In the genomic region with DNA sequence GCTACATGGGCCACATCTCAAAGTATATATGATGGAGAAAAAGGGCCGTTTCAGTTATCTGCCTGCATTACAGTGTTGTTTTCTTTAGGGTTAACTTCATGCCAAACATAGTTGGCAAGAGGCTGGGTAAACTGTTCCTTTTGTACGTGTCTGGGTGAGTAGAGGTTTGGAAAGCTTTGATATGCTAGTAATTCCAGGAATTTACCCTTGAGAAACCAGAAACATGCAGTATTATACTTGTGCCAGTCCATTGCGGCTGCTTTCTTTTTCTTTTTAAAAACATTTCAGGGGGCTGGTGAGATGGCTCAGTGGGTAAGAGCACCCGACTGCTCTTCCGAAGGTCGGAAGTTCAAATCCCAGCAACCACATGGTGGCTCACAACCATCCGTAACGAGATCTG, we compare ENCODE assay signal across 10 mouse cellular contexts. TPM values are rescaled to one million over a fixed set of nuclear protein-coding genes. Genes with fewer than 3 reads are reported as not detected.
DNase-seq lines count a peak whose midpoint lies in the region; ATAC-seq and TF ChIP-seq lines count a peak whose summit lies in the region.
"Had no signal": no experiment of that assay in that cellular context is flagged by ENCODE, and none has a peak within 500 bp of the region (broad histone marks: within the 10 kb centered on the region; RNA-seq: fewer than 3 reads in every experiment).

No protein-coding gene starts in this region.

- 0 out of 2 replicates have a peak overlapping the region, but pooled peaks have one; percentile 68 for H3K27ac ChIP-seq in heart, embryonic 12.5 days (ENCODE audit: poor library complexity, severe bottlenecking)
- H3K27ac ChIP-seq in forebrain, embryonic 14.5 days (ENCODE audit: low read depth, low read length): no peak overlapping the region
- no peak overlapping the region for H3K27ac ChIP-seq in liver, postnatal 0 days (ENCODE audit: low read depth)

- no peak for ATAC-seq in heart, embryonic 12.5 days (ENCODE audit: insufficient number of reproducible peaks, low FRiP score)
- ATAC-seq in forebrain, embryonic 14.5 days: no peak
- ATAC-seq in liver, postnatal 0 days: no peak

- TF ChIP-seq EP300 in liver, postnatal 0 days (IDR thresholded peaks at IDR 0.05; ENCODE audit: low read depth): no peak

- peaks cover 31% of the 10 kb centered on the region for H3K27me3 ChIP-seq in heart, embryonic 12.5 days (replicated peaks)
- H3K27me3 ChIP-seq in forebrain, embryonic 14.5 days (replicated peaks; ENCODE audit: control insufficient read depth, insufficient read depth, low read length): no peaks in the 10 kb centered on the region
- no peaks in the 10 kb centered on the region for H3K27me3 ChIP-seq in liver, postnatal 0 days (ENCODE audit: insufficient read depth, low read length)

- peaks cover 25% of the 10 kb centered on the region for H3K36me3 ChIP-seq in heart, embryonic 12.5 days
- H3K36me3 ChIP-seq in forebrain, embryonic 14.5 days (ENCODE audit: control insufficient read depth, insufficient read depth, low read length): peaks cover 23% of the 10 kb centered on the region
- H3K36me3 ChIP-seq in liver, postnatal 0 days (replicated peaks; ENCODE audit: insufficient read depth, low read length): no peaks in the 10 kb centered on the region

- 53% methylated on average over 8 of the region's 8 CpGs for WGBS in heart, embryonic 12.5 days
- 72% methylated on average over 6 of the region's 8 CpGs for whole genome bisulfite sequencing in forebrain, embryonic 14.5 days
- WGBS in liver, postnatal 0 days (ENCODE audit: insufficient replicate concordance): 67% methylated on average over 6 of the region's 8 CpGs

- H3K9me3 ChIP-seq in heart, embryonic 12.5 days (replicated peaks): no peaks in the 10 kb centered on the region; the same call in 1 of the 2 replicates
- no peaks in the 10 kb centered on the region for H3K9me3 ChIP-seq in forebrain, embryonic 14.5 days (replicated peaks; ENCODE audit: control insufficient read depth, low read length)
- H3K9me3 ChIP-seq in liver, postnatal 0 days (ENCODE audit: low read length): no peaks in the 10 kb centered on the region

- peak overlapping the region; percentile 73 for H3K4me2 ChIP-seq in heart, embryonic 12.5 days
- peak overlapping the region; percentile 69 for H3K4me2 ChIP-seq in forebrain, embryonic 14.5 days (ENCODE audit: low read length)
- peak overlapping the region; percentile 78; the same call in 1 of the 2 replicates for H3K4me2 ChIP-seq in liver, postnatal 0 days (ENCODE audit: low read depth, low read length)

- peaks cover 28% of the 10 kb centered on the region for H3K4me1 ChIP-seq in heart, embryonic 12.5 days (replicated peaks)
- peaks cover 10% of the 10 kb centered on the region for H3K4me1 ChIP-seq in forebrain, embryonic 14.5 days (ENCODE audit: control insufficient read depth, insufficient read depth, low read length)
- H3K4me1 ChIP-seq in liver, postnatal 0 days (ENCODE audit: insufficient read depth): peaks cover 14% of the 10 kb centered on the region; the same call in 1 of the 2 replicates

- H3K9ac ChIP-seq in heart, embryonic 12.5 days: peak overlapping the region; percentile 79; the same call in 1 of the 2 replicates
- H3K9ac ChIP-seq in forebrain, embryonic 14.5 days (ENCODE audit: low read length): peak overlapping the region; percentile 93; the same call in 1 of the 2 replicates
- H3K9ac ChIP-seq in liver, postnatal 0 days (replicated peaks): no peak overlapping the region; the same call in 1 of the 2 replicates

- 0 out of 2 replicates have a peak overlapping the region, but pooled peaks have one; percentile 60 for H3K4me3 ChIP-seq in heart, embryonic 12.5 days
- H3K4me3 ChIP-seq in forebrain, embryonic 14.5 days (ENCODE audit: low read depth, low read length): peak overlapping the region; percentile 80
- no peak overlapping the region for H3K4me3 ChIP-seq in liver, postnatal 0 days (ENCODE audit: low read depth, low read length)

- intact Hi-C loops in left cerebral cortex, postnatal 25 days (cut with DNase I): loop anchor here (2.0 kb wide), 2 partner anchors 18 to 54 kb away; a partner anchor contains a TSS

- DNase-seq in heart, adult 11 months: no peak
- peak; percentile 65 for DNase-seq in 3134 (ENCODE audit: extremely low read depth, insufficient read length, low spot score)
- no peak for DNase-seq in forebrain, embryonic 14.5 days (ENCODE audit: low spot score)
- DNase-seq in liver, postnatal 0 days: no peak
- no peak for DNase-seq in embryo, embryonic 10.5 days (ENCODE audit: low spot score)
- no peak for DNase-seq in left cerebral cortex, postnatal 25 days (ENCODE audit: low spot score in 2 of 2)
- no peak for DNase-seq in cerebellum, postnatal 14 days
- DNase-seq: adrenal gland, postnatal 25 days; kidney, postnatal 36 days had no signal

- TF ChIP-seq CTCF in liver, postnatal 0 days (IDR thresholded peaks at IDR 0.05; ENCODE audit: low read depth): no peak

RNA-seq across cellular contexts. Expression of a gene that starts 1.0 kb away (rescaled TPM):
- polyA plus RNA-seq in heart, embryonic 12.5 days (2016; fragmentation: Nextera tagmentation; extraction: Ambion mirVana): 26.0 and 29.3 TPM in 2 replicates
- polyA plus RNA-seq in forebrain, embryonic 14.5 days (2014; fragmentation: Nextera tagmentation; extraction: Ambion mirVana): 37.9 and 52.9 TPM in 2 replicates
- polyA plus RNA-seq in liver, postnatal 0 days (2015; fragmentation: Nextera tagmentation; extraction: Ambion mirVana): 3.2 and 4.0 TPM in 2 replicates
- 10 to 100 TPM; 24.8 to 33.7 TPM for total RNA-seq in left cerebral cortex, postnatal 25 days (2021)

RNA-seq across cellular contexts. Expression of a gene that starts 17.3 kb away (rescaled TPM):
- polyA plus RNA-seq in heart, embryonic 12.5 days (2016; fragmentation: Nextera tagmentation; extraction: Ambion mirVana): 9.8 and 10.4 TPM in 2 replicates
- polyA plus RNA-seq in forebrain, embryonic 14.5 days (2014; fragmentation: Nextera tagmentation; extraction: Ambion mirVana): 11.3 and 13.5 TPM in 2 replicates
- 9.1 and 10.4 TPM in 2 replicates for polyA plus RNA-seq in liver, postnatal 0 days (2015; fragmentation: Nextera tagmentation; extraction: Ambion mirVana)
- 1 to 10 TPM; 6.9 TPM for total RNA-seq in left cerebral cortex, postnatal 25 days (2021)

RNA-seq across cellular contexts. Expression of a gene that starts 17.6 kb away (rescaled TPM):
- 28.9 and 31.2 TPM in 2 replicates for polyA plus RNA-seq in heart, embryonic 12.5 days (2016; fragmentation: Nextera tagmentation; extraction: Ambion mirVana)
- polyA plus RNA-seq in forebrain, embryonic 14.5 days (2014; fragmentation: Nextera tagmentation; extraction: Ambion mirVana): 34.3 and 42.8 TPM in 2 replicates
- polyA plus RNA-seq in liver, postnatal 0 days (2015; fragmentation: Nextera tagmentation; extraction: Ambion mirVana): 9.6 and 10.1 TPM in 2 replicates
- 10 to 100 TPM; 21.2 to 31.2 TPM for total RNA-seq in left cerebral cortex, postnatal 25 days (2021)

RNA-seq across cellular contexts. Expression of a gene that starts 18.4 kb away (rescaled TPM):
- not detected in 2 replicates for polyA plus RNA-seq in heart, embryonic 12.5 days (2016; fragmentation: Nextera tagmentation; extraction: Ambion mirVana)
- 0.59 and 1.9 TPM in 2 replicates for polyA plus RNA-seq in forebrain, embryonic 14.5 days (2014; fragmentation: Nextera tagmentation; extraction: Ambion mirVana)
- 1.8 and 2.1 TPM in 2 replicates for polyA plus RNA-seq in liver, postnatal 0 days (2015; fragmentation: Nextera tagmentation; extraction: Ambion mirVana)
- not detected for total RNA-seq in left cerebral cortex, postnatal 25 days (2021)
- total RNA-seq: adrenal gland, postnatal 25 days had no signal

RNA-seq across cellular contexts. Expression of a gene that starts 23.2 kb away (rescaled TPM):
- polyA plus RNA-seq in heart, embryonic 12.5 days (2016; fragmentation: Nextera tagmentation; extraction: Ambion mirVana): 5.1 and 5.4 TPM in 2 replicates
- polyA plus RNA-seq in forebrain, embryonic 14.5 days (2014; fragmentation: Nextera tagmentation; extraction: Ambion mirVana): 5.4 and 5.9 TPM in 2 replicates
- polyA plus RNA-seq in liver, postnatal 0 days (2015; fragmentation: Nextera tagmentation; extraction: Ambion mirVana): 1.2 and 1.3 TPM in 2 replicates
- 10 to 100 TPM; 32.9 to 34.5 TPM for total RNA-seq in left cerebral cortex, postnatal 25 days (2021)
